Mouse (Mus musculus): ENCODE measurements around the gene Foxo1. TPM values are rescaled to one million over a fixed set of nuclear protein-coding genes. Genes with fewer than 3 reads are reported as not detected.

Foxo1 gene
- polyA plus RNA-seq, 1 experiment from 2014 or later, result 3.1 TPM

GRCm38 (mm10) chr3:52264354-52264753 is 3.8 kb upstream of the Foxo1 start:
- no peaks in the 10 kb centered on the region for H3K9me3 ChIP-seq (replicated peaks; ENCODE audit: control insufficient read depth, low read length, poor library complexity, severe bottlenecking)
- peaks cover 9% of the 10 kb centered on the region for H3K4me1 ChIP-seq (ENCODE audit: control insufficient read depth, insufficient read depth, low read length)
- no peak overlapping the region for H3K27ac ChIP-seq (ENCODE audit: low read length)
- H3K36me3 ChIP-seq (ENCODE audit: control insufficient read depth, insufficient read depth, low read length), result no peaks in the 10 kb centered on the region
- H3K27me3 ChIP-seq (ENCODE audit: control insufficient read depth, insufficient read depth, low read depth, low read length), result peaks cover 41% of the 10 kb centered on the region
- no peak overlapping the region for H3K9ac ChIP-seq (ENCODE audit: low read depth, low read length)
- 86% methylated on average over 8 of the region's 8 CpGs for WGBS
- H3K4me3 ChIP-seq (ENCODE audit: low read depth, low read length), result no peak overlapping the region
- H3K4me2 ChIP-seq (ENCODE audit: low read length), result no peak overlapping the region
- no peak for ATAC-seq

GRCm38 (mm10) chr3:52266606-52267160 is 1.5 kb upstream of the Foxo1 start:
- Histone ChIP-seq H3K27ac (ENCODE audit: low read length) (no peak overlapping the region), H3K4me2 (ENCODE audit: low read length) (no peak overlapping the region; the same call in 1 of the 2 replicates), H3K9ac (ENCODE audit: low read depth, low read length) (no peak overlapping the region), H3K4me1 (ENCODE audit: control insufficient read depth, insufficient read depth, low read length) (peaks cover 15% of the 10 kb centered on the region), H3K36me3 (ENCODE audit: control insufficient read depth, insufficient read depth, low read length) (no peaks in the 10 kb centered on the region), H3K9me3 (replicated peaks; ENCODE audit: control insufficient read depth, low read length, poor library complexity, severe bottlenecking) (no peaks in the 10 kb centered on the region), H3K4me3 (ENCODE audit: low read depth, low read length) (no peak overlapping the region), H3K27me3 (ENCODE audit: control insufficient read depth, insufficient read depth, low read depth, low read length) (peaks cover 37% of the 10 kb centered on the region)
- WGBS, result 6% methylated on average over 17 of the region's 17 CpGs
- ATAC-seq, result no peak

- Histone ChIP-seq H3K9ac (ENCODE audit: low read depth, low read length) (peak overlapping the region; percentile 59), H3K27me3 (ENCODE audit: control insufficient read depth, insufficient read depth, low read depth, low read length) (peaks cover 37% of the 10 kb centered on the region), H3K36me3 (ENCODE audit: control insufficient read depth, insufficient read depth, low read length) (no peaks in the 10 kb centered on the region), H3K4me1 (ENCODE audit: control insufficient read depth, insufficient read depth, low read length) (peaks cover 15% of the 10 kb centered on the region), H3K4me3 (ENCODE audit: low read depth, low read length) (peak overlapping the region; percentile 76), H3K4me2 (ENCODE audit: low read length) (peak overlapping the region; percentile 82), H3K27ac (ENCODE audit: low read length) (no peak overlapping the region), H3K9me3 (replicated peaks; ENCODE audit: control insufficient read depth, low read length, poor library complexity, severe bottlenecking) (no peaks in the 10 kb centered on the region)
- WGBS, result under 1% methylated on average over 15 of the region's 15 CpGs
- ATAC-seq, result no peak
Observed at GRCm38 (mm10) chr3:52267293-52267651, 864 bp upstream of the Foxo1 start.

GRCm38 (mm10) chr3:52268487-52268736 is 276 bp downstream of the Foxo1 start:
- Histone ChIP-seq H3K4me2 (ENCODE audit: low read length) (peak overlapping the region; percentile 82), H3K4me1 (ENCODE audit: control insufficient read depth, insufficient read depth, low read length) (peaks cover 15% of the 10 kb centered on the region), H3K9ac (ENCODE audit: low read depth, low read length) (peak overlapping the region; percentile 73), H3K36me3 (ENCODE audit: control insufficient read depth, insufficient read depth, low read length) (no peaks in the 10 kb centered on the region), H3K27ac (ENCODE audit: low read length) (peak overlapping the region; percentile 51; the same call in 1 of the 2 replicates), H3K27me3 (ENCODE audit: control insufficient read depth, insufficient read depth, low read depth, low read length) (peaks cover 37% of the 10 kb centered on the region), H3K4me3 (ENCODE audit: low read depth, low read length) (peak overlapping the region; percentile 76), H3K9me3 (replicated peaks; ENCODE audit: control insufficient read depth, low read length, poor library complexity, severe bottlenecking) (no peaks in the 10 kb centered on the region)
- no peak for ATAC-seq
- WGBS, result 0% methylated on average over 30 of the region's 40 CpGs

- WGBS, result under 1% methylated on average over 87 of the region's 89 CpGs
- Histone ChIP-seq H3K36me3 (ENCODE audit: control insufficient read depth, insufficient read depth, low read length) (no peaks in the 10 kb centered on the region), H3K9ac (ENCODE audit: low read depth, low read length) (peak overlapping the region; percentile 73), H3K9me3 (replicated peaks; ENCODE audit: control insufficient read depth, low read length, poor library complexity, severe bottlenecking) (no peaks in the 10 kb centered on the region), H3K4me2 (ENCODE audit: low read length) (peak overlapping the region; percentile 82), H3K4me1 (ENCODE audit: control insufficient read depth, insufficient read depth, low read length) (peaks cover 15% of the 10 kb centered on the region), H3K27me3 (ENCODE audit: control insufficient read depth, insufficient read depth, low read depth, low read length) (peaks cover 37% of the 10 kb centered on the region), H3K4me3 (ENCODE audit: low read depth, low read length) (peak overlapping the region; percentile 76), H3K27ac (ENCODE audit: low read length) (peak overlapping the region; percentile 51; the same call in 1 of the 2 replicates)
- ATAC-seq, result peak; percentile 47
Observed at GRCm38 (mm10) chr3:52268737-52269513, 789 bp downstream of the Foxo1 start.

- Histone ChIP-seq H3K27me3 (ENCODE audit: control insufficient read depth, insufficient read depth, low read depth, low read length) (peaks cover 37% of the 10 kb centered on the region), H3K27ac (ENCODE audit: low read length) (no peak overlapping the region), H3K4me2 (ENCODE audit: low read length) (peak overlapping the region; percentile 82), H3K36me3 (ENCODE audit: control insufficient read depth, insufficient read depth, low read length) (no peaks in the 10 kb centered on the region), H3K9ac (ENCODE audit: low read depth, low read length) (peak overlapping the region; percentile 73), H3K9me3 (replicated peaks; ENCODE audit: control insufficient read depth, low read length, poor library complexity, severe bottlenecking) (no peaks in the 10 kb centered on the region), H3K4me3 (ENCODE audit: low read depth, low read length) (peak overlapping the region; percentile 76), H3K4me1 (ENCODE audit: control insufficient read depth, insufficient read depth, low read length) (peaks cover 15% of the 10 kb centered on the region)
- under 1% methylated on average over 55 of the region's 55 CpGs for WGBS
- no peak for ATAC-seq
Observed at GRCm38 (mm10) chr3:52269514-52270351, 1.6 kb downstream of the Foxo1 start.

GRCm38 (mm10) chr3:52270511-52270910 is 2.4 kb downstream of the Foxo1 start:
- Histone ChIP-seq H3K27ac (ENCODE audit: low read length) (no peak overlapping the region), H3K36me3 (ENCODE audit: control insufficient read depth, insufficient read depth, low read length) (no peaks in the 10 kb centered on the region), H3K4me1 (ENCODE audit: control insufficient read depth, insufficient read depth, low read length) (peaks cover 15% of the 10 kb centered on the region), H3K27me3 (ENCODE audit: control insufficient read depth, insufficient read depth, low read depth, low read length) (peaks cover 30% of the 10 kb centered on the region), H3K9me3 (replicated peaks; ENCODE audit: control insufficient read depth, low read length, poor library complexity, severe bottlenecking) (no peaks in the 10 kb centered on the region), H3K4me2 (ENCODE audit: low read length) (peak overlapping the region; percentile 82), H3K4me3 (ENCODE audit: low read depth, low read length) (peak overlapping the region; percentile 76), H3K9ac (ENCODE audit: low read depth, low read length) (no peak overlapping the region; the same call in 1 of the 2 replicates)
- no peak for ATAC-seq
- WGBS, result 37% methylated on average over 3 of the region's 3 CpGs

GRCm38 (mm10) chr3:52271376-52271775 is 3.2 kb downstream of the Foxo1 start:
- H3K27ac ChIP-seq (ENCODE audit: low read length), result no peak overlapping the region
- H3K36me3 ChIP-seq (ENCODE audit: control insufficient read depth, insufficient read depth, low read length), result no peaks in the 10 kb centered on the region
- no peak for ATAC-seq
- H3K27me3 ChIP-seq (ENCODE audit: control insufficient read depth, insufficient read depth, low read depth, low read length), result peaks cover 21% of the 10 kb centered on the region
- 86% methylated on average over 5 of the region's 5 CpGs for WGBS
- no peaks in the 10 kb centered on the region for H3K9me3 ChIP-seq (replicated peaks; ENCODE audit: control insufficient read depth, low read length, poor library complexity, severe bottlenecking)
- peak overlapping the region; percentile 8; the same call in 1 of the 2 replicates for H3K4me2 ChIP-seq (ENCODE audit: low read length)
- peaks cover 15% of the 10 kb centered on the region for H3K4me1 ChIP-seq (ENCODE audit: control insufficient read depth, insufficient read depth, low read length)
- H3K4me3 ChIP-seq (ENCODE audit: low read depth, low read length), result no peak overlapping the region
- no peak overlapping the region for H3K9ac ChIP-seq (ENCODE audit: low read depth, low read length)

Measured in midbrain, embryonic 16.5 days (tissue).